Mouse (Mus musculus) lung, postnatal 0 days (tissue): ENCODE results near the gene Wnt2.

Experiments
- CTCF ChIP-seq: IDR thresholded peaks from 2 replicates; pipeline ENCODE4 v1.5.1; 2016; ENCODE audit warnings: antibody characterized with exemption, mild to moderate bottlenecking
- EP300 ChIP-seq: IDR thresholded peaks from 2 replicates; pipeline ENCODE4 v1.6.1; 2016; ENCODE audit warnings: antibody characterized with exemption, mild to moderate bottlenecking, control low read depth

GRCm38 (mm10) chr6:17977165-17977564 lies 53.2 kb downstream of the Wnt2 start:
- TF ChIP-seq CTCF (no peak), EP300 (no peak)
